Mouse (Mus musculus) heart, adult 2 months (tissue): ENCODE data around the gene Smarcc1.

Experiments
- CTCF ChIP-seq: fragments of 200-600 bp; IDR thresholded peaks from 2 replicates; pipeline ENCODE4 v1.8.1; 2022; ENCODE audit warnings: antibody characterized with exemption, mild to moderate bottlenecking, moderate library complexity
- EP300 ChIP-seq: fragments of 200-500 bp; IDR thresholded peaks from 2 replicates; pipeline ENCODE4 v1.6.1; 2011; ENCODE audit warnings: low read depth, low read length, control low read depth; ENCODE audit not compliant: insufficient read depth
- POLR2A ChIP-seq: fragments of 200-500 bp; IDR thresholded peaks from 2 replicates; pipeline ENCODE4 v1.6.1; 2011; ENCODE audit warnings: mild to moderate bottlenecking, low read depth, low read length, control low read depth; ENCODE audit not compliant: insufficient read depth

GRCm38 (mm10) chr9:110246321-110246640 lies 128.8 kb downstream of the Smarcc1 start:
- TF ChIP-seq EP300 (no peak), CTCF (no peak), POLR2A (no peak)
